Mouse (Mus musculus) cortical plate, adult 2 months (tissue): ENCODE results near the gene E130114P18Rik.

Experiments used
- CTCF ChIP-seq: fragments of 200-500 bp; IDR thresholded peaks from 2 replicates; pipeline ENCODE4 v1.5.1; 2011; ENCODE audit warnings: mild to moderate bottlenecking, control low read depth, low read length; ENCODE audit not compliant: insufficient read depth; ENCODE audit errors: extremely low read depth
- POLR2A ChIP-seq: fragments of 200-500 bp; IDR thresholded peaks from 2 replicates; pipeline ENCODE4 v1.6.1; 2011; ENCODE audit warnings: mild to moderate bottlenecking, low read length, control low read depth; ENCODE audit not compliant: insufficient read depth; ENCODE audit errors: extremely low read depth

- TF ChIP-seq POLR2A (no peak), CTCF (no peak)
Measured at GRCm38 (mm10) chr4:97775494-97776265, 2.2 kb downstream of the E130114P18Rik start.
